Mouse (Mus musculus) embryo, embryonic 10.5 days (tissue): ENCODE measurements around the gene Gm13769.
"Not testable (repeated sequence)": the region's sequence is repeated elsewhere in the genome, so short reads cannot be mapped to it uniquely, and the experiment has no call there.

Source experiments
- DNase-seq: peaks from one replicate; pipeline ENCODE4 v3.0.0-alpha.2; 2015; ENCODE audit warnings: low spot score

Gene Gm13769

DNA sequence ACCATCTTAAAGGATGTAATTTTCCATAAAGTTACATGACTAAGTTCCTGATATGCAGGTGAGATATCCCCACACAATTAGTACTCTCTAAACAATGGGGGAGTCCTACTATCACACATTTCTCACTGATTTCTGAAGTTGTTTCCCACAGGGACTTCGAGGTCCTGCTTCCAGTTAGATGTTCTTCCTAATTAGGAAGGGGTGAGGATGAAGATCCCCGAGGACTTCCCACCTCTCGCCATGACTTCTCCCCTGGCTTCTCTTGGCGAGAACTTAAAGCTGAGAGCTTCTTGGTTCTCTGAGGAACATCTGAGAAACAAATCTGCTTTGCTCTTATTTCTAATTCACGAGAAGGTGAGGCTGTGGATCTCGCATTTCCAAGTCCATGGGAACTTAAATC, at the start of gene Gm13769:
Gene Gm13769 (plus strand): TSS at position 301 of the 400 bp plus-strand sequence.
- not testable (repeated sequence) for DNase-seq

DNA sequence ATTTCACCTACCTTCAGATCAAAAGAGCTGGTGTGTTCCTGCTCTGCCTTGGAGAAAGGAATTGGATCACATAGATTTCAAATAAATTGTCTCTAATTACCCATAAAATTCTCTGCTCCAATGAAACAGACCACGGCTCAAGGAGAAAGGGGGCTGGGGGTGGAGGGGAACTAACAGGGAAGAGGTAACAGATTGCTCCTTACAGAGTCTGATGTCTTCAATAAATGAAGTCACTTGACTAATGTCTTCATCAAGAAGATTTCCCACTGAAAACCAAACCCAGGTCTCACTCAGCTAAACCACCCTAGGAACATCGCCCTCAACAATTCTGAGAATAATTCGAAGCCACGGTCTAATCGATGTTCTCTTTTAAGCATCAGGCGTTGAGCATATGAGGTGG, 29.3 kb upstream of the Gm13769 start, which contains the start of gene Olfr1272:
Gene Olfr1272 (minus strand): TSS at position 101 of the 400 bp plus-strand sequence.
- peak; percentile 1 for DNase-seq

DNA sequence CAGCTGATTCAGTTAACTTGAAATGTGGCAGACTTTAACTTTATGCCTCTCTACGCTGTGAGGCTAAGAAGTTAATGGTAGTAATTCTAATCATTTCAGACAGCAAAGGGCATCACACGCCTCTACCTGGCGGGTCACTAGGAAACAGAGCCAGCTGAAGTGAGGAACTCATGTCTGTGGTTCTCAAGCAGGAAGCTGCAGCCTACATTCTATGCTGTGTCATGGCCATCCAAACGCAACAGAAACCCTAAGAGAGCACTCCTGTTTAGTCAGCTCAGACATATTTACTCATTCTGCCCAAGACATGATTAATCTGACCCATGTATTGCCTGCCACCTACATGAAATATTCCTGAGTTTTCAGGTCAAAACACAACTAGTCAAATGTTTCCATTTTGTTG, 24.7 kb downstream of the Gm13769 start:
- DNase-seq, result not testable (repeated sequence)

DNA sequence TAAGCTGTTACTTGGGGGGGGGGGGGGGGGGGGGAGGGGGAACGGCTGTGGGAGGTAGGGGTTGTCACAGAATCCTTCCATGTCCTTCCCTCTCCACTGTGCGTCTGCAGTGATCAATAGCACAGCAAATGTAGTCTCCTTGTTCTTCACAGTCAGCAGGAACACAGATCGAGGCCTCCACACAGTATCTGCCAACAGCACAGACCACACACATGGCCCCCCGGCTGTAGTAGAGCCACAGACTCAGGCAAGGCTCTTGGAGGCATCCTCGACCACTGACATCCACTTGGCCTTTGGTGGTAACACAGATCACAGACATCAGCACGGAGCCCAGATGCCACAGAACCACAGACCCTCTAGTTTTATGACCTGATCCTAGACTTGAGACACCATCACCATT, 29.0 kb downstream of the Gm13769 start:
- DNase-seq, result not testable (repeated sequence)

DNA sequence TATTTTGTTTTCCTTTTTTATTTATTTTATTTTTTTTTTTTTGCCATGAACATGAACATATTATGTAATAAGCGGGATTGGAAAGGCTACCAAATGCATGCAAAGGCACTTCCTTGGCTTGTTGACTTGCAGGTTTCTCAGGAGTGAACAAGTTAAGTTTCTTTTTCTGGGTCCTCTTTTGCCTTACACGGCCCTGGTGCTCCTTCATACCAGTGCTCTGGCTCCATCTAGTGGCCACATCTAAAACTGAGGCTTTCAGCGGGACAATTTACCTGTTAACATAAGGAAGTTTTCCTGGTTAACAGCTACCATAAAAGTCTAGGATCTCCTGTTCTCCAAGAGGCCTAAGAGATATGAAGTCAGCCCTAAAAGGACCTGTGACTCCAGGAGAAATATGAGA, 29.5 kb downstream of the Gm13769 start:
- not testable (repeated sequence) for DNase-seq

DNA sequence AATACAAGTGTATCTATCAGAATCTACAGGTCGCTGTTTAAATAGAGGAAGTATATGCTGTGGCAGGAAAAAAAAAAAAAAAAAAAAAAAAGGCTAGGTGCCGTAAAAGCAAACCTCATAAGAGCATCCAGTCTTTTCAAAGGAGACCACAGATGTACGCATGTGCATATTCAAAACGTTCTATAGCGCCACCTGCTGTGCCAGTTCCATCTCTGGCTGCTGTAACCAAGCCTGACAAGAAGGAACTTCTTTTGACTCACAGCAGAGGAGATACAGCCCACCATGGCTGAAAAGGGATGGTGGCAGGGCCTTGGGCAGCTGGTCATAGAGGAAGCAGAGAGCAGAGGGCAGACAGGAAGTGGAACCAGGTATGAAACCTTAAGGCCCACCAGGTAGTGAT, 37.2 kb downstream of the Gm13769 start:
- DNase-seq, result not testable (repeated sequence)

- not testable (repeated sequence) for DNase-seq
These were observed 38.2 kb downstream of the Gm13769 start for GRCm38 (mm10) chr2:90360199-90360598.
